Mouse (Mus musculus) heart, embryonic 11.5 days (tissue): ENCODE data around the gene Nsun7. TPM values are rescaled to one million over a fixed set of nuclear protein-coding genes. Genes with fewer than 3 reads are reported as not detected.

ENCODE experiments used
- ATAC-seq: fragments of 200-750 bp; cut with Nextera tagmentation; replicated peaks from 2 replicates; pipeline ENCODE4 v1.8.0; 2017; ENCODE audit warnings: moderate library complexity; ENCODE audit not compliant: insufficient number of reproducible peaks, low FRiP score, low TSS enrichment
- H3K27ac ChIP-seq: fragments of 300-500 bp; sonication (generic); 2 replicates; pipeline ENCODE4 v1.5.1; 2014; ENCODE audit warnings: mild to moderate bottlenecking, low read depth, low read length
- H3K27me3 ChIP-seq: fragments of 300-500 bp; sonication (generic); 2 replicates; pipeline ENCODE4 v1.6.1; 2014; ENCODE audit warnings: mild to moderate bottlenecking, low read length, mixed read lengths; ENCODE audit not compliant: control insufficient read depth, insufficient read depth
- H3K36me3 ChIP-seq: fragments of 300-500 bp; sonication (generic); 2 replicates; pipeline ENCODE4 v1.6.1; 2014; ENCODE audit warnings: mild to moderate bottlenecking, low read length, moderate library complexity, mixed read lengths; ENCODE audit not compliant: control insufficient read depth, insufficient read depth
- H3K4me1 ChIP-seq: fragments of 300-500 bp; sonication (generic); 2 replicates; pipeline ENCODE4 v1.6.1; 2014; ENCODE audit warnings: low read length; ENCODE audit not compliant: control insufficient read depth, insufficient read depth
- H3K4me2 ChIP-seq: fragments of 300-500 bp; sonication (generic); 2 replicates; pipeline ENCODE4 v1.6.1; 2014; ENCODE audit warnings: mild to moderate bottlenecking, moderate library complexity
- H3K4me3 ChIP-seq: fragments of 300-500 bp; sonication (generic); 2 replicates; pipeline ENCODE4 v1.5.1; 2014; ENCODE audit warnings: low read depth, low read length
- H3K9ac ChIP-seq: fragments of 300-500 bp; sonication (generic); 2 replicates; pipeline ENCODE4 v1.6.1; 2014; ENCODE audit warnings: mild to moderate bottlenecking, low read depth, low read length, moderate library complexity
- H3K9me3 ChIP-seq: fragments of 300-500 bp; sonication (generic); replicated peaks from 2 replicates; pipeline ENCODE4 v1.6.1; 2016; ENCODE audit warnings: low read length; ENCODE audit not compliant: control insufficient read depth
- WGBS: fragments of 180-500 bp; shearing (Covaris S2); extraction: QIAGEN DNeasy Blood & Tissue Kit; methylation state at CpG from one replicate; pipeline ENCODE4 v1.1.7; 2014; ENCODE audit not compliant: insufficient replicate concordance; 5-methylcytosine and 5-hydroxymethylcytosine counted together
- polyA plus RNA-seq: library from polyadenylated mRNA; unstranded; fragments of >200 nt; fragmentation: Nextera tagmentation; extraction: Ambion mirVana; gene quantifications from 2 replicates; pipeline ENCODE4 v1.2.1, GENCODE M21; 2014

Nsun7 gene
- polyA plus RNA-seq, 1 experiment from 2014 or later = 0.23 TPM

GRCm38 (mm10) chr5:66262475-66262874, 2.8 kb downstream of the Nsun7 start:
- ATAC-seq = no peak
- Histone ChIP-seq H3K9ac (no peak overlapping the region), H3K36me3 (no peaks in the 10 kb centered on the region), H3K4me3 (no peak overlapping the region), H3K27me3 (peaks cover 9% of the 10 kb centered on the region; the same call in 1 of the 2 replicates), H3K4me2 (no peak overlapping the region), H3K9me3 (no peaks in the 10 kb centered on the region), H3K27ac (no peak overlapping the region), H3K4me1 (no peaks in the 10 kb centered on the region)
- WGBS = 82% methylated on average over 2 of the region's 2 CpGs

GRCm38 (mm10) chr5:66263398-66263797, 3.7 kb downstream of the Nsun7 start:
- no peak overlapping the region for H3K27ac ChIP-seq

GRCm38 (mm10) chr5:66269616-66270015, 9.9 kb downstream of the Nsun7 start:
- no peak overlapping the region for H3K9ac ChIP-seq
- H3K4me1 ChIP-seq = no peaks in the 10 kb centered on the region
- no peak overlapping the region for H3K4me2 ChIP-seq
- no peaks in the 10 kb centered on the region for H3K9me3 ChIP-seq
- H3K27me3 ChIP-seq = no peaks in the 10 kb centered on the region
- no peak overlapping the region for H3K4me3 ChIP-seq
- no peak overlapping the region for H3K27ac ChIP-seq
- WGBS = 78% methylated on average over 7 of the region's 7 CpGs
- no peak for ATAC-seq
- H3K36me3 ChIP-seq = no peaks in the 10 kb centered on the region

More at GRCm38 (mm10) chr5:66263398-66263797, 3.7 kb downstream of the Nsun7 start:
- Histone ChIP-seq H3K4me1 (no peaks in the 10 kb centered on the region), H3K4me3 (no peak overlapping the region), H3K27me3 (peaks cover 9% of the 10 kb centered on the region; the same call in 1 of the 2 replicates), H3K9ac (no peak overlapping the region), H3K36me3 (no peaks in the 10 kb centered on the region), H3K4me2 (no peak overlapping the region), H3K9me3 (no peaks in the 10 kb centered on the region)
- WGBS = 28% methylated on average over 4 of the region's 4 CpGs
- no peak for ATAC-seq

- WGBS = 79% methylated on average over 2 of the region's 2 CpGs
- Histone ChIP-seq H3K27me3 (no peaks in the 10 kb centered on the region), H3K27ac (no peak overlapping the region), H3K9me3 (no peaks in the 10 kb centered on the region), H3K4me1 (no peaks in the 10 kb centered on the region), H3K36me3 (no peaks in the 10 kb centered on the region), H3K9ac (no peak overlapping the region), H3K4me3 (no peak overlapping the region), H3K4me2 (no peak overlapping the region)
- no peak for ATAC-seq
These were observed 11.4 kb downstream of the Nsun7 start for GRCm38 (mm10) chr5:66271141-66271540.

GRCm38 (mm10) chr5:66274417-66274816, 14.7 kb downstream of the Nsun7 start:
- H3K4me1 ChIP-seq = no peaks in the 10 kb centered on the region
- H3K4me2 ChIP-seq = no peak overlapping the region
- WGBS = 60% methylated on average over 3 of the region's 3 CpGs
- H3K27me3 ChIP-seq = no peaks in the 10 kb centered on the region
- H3K9ac ChIP-seq = no peak overlapping the region
- no peak overlapping the region for H3K27ac ChIP-seq
- H3K4me3 ChIP-seq = no peak overlapping the region
- H3K36me3 ChIP-seq = no peaks in the 10 kb centered on the region
- H3K9me3 ChIP-seq = no peaks in the 10 kb centered on the region
- no peak for ATAC-seq

- ATAC-seq = no peak
- H3K9ac ChIP-seq = no peak overlapping the region
- no peaks in the 10 kb centered on the region for H3K27me3 ChIP-seq
- whole genome bisulfite sequencing = 60% methylated on average over 2 of the region's 2 CpGs
- no peaks in the 10 kb centered on the region for H3K9me3 ChIP-seq
- H3K4me2 ChIP-seq = no peak overlapping the region
- H3K27ac ChIP-seq = no peak overlapping the region
- no peaks in the 10 kb centered on the region for H3K36me3 ChIP-seq
- H3K4me3 ChIP-seq = no peak overlapping the region
- no peaks in the 10 kb centered on the region for H3K4me1 ChIP-seq
These were observed 20.0 kb downstream of the Nsun7 start for GRCm38 (mm10) chr5:66279650-66280049.

- 67% methylated on average over 6 of the region's 6 CpGs for WGBS
- Histone ChIP-seq H3K9ac (no peak overlapping the region), H3K4me2 (no peak overlapping the region), H3K4me1 (no peaks in the 10 kb centered on the region), H3K27ac (no peak overlapping the region), H3K4me3 (no peak overlapping the region), H3K36me3 (no peaks in the 10 kb centered on the region), H3K9me3 (no peaks in the 10 kb centered on the region), H3K27me3 (no peaks in the 10 kb centered on the region)
- no peak for ATAC-seq
These were observed 21.0 kb downstream of the Nsun7 start for GRCm38 (mm10) chr5:66280742-66281141.

GRCm38 (mm10) chr5:66294106-66294625, 34.5 kb downstream of the Nsun7 start:
- WGBS = 81% methylated on average over 11 of the region's 11 CpGs
- no peak for ATAC-seq
- no peak overlapping the region for H3K4me2 ChIP-seq
- H3K4me1 ChIP-seq = no peaks in the 10 kb centered on the region
- H3K4me3 ChIP-seq = no peak overlapping the region
- no peaks in the 10 kb centered on the region for H3K9me3 ChIP-seq
- H3K27ac ChIP-seq = no peak overlapping the region
- no peaks in the 10 kb centered on the region for H3K36me3 ChIP-seq
- H3K27me3 ChIP-seq = no peaks in the 10 kb centered on the region
- H3K9ac ChIP-seq = no peak overlapping the region

GRCm38 (mm10) chr5:66294952-66295351, 35.3 kb downstream of the Nsun7 start:
- H3K4me2 ChIP-seq = no peak overlapping the region
- H3K27ac ChIP-seq = no peak overlapping the region
- H3K4me1 ChIP-seq = no peaks in the 10 kb centered on the region
- no peaks in the 10 kb centered on the region for H3K9me3 ChIP-seq
- H3K36me3 ChIP-seq = no peaks in the 10 kb centered on the region
- no peak overlapping the region for H3K9ac ChIP-seq
- 76% methylated on average over 4 of the region's 4 CpGs for WGBS
- H3K4me3 ChIP-seq = no peak overlapping the region
- H3K27me3 ChIP-seq = no peaks in the 10 kb centered on the region
- no peak for ATAC-seq
